Mouse (Mus musculus): ENCODE results near the gene Mvp.

GRCm38 (mm10) chr7:127017950-127018345 lies 3.5 kb upstream of the Mvp start:
- TF ChIP-seq GATA1 (IDR thresholded peaks at IDR 0.05; ENCODE audit: borderline replicate concordance, low read length), result no peak
- no peak for TF ChIP-seq FLI1 (IDR thresholded peaks at IDR 0.05; ENCODE audit: low read length)
